Mouse (Mus musculus) small intestine, adult 2 months (tissue): ENCODE measurements around the gene Cgas.
A peak's percentile ranks its signal among the peaks of the same experiment; 100 is the strongest.

Experiments used
- CTCF ChIP-seq: fragments of 200-500 bp; IDR thresholded peaks from 2 replicates; pipeline ENCODE4 v1.5.1; 2012; ENCODE audit warnings: low read depth, mild to moderate bottlenecking, control low read depth, inconsistent platforms, low read length, moderate library complexity, mixed read lengths; ENCODE audit not compliant: insufficient replicate concordance, insufficient read length; ENCODE audit errors: extremely low read depth
- POLR2A ChIP-seq: fragments of 200-500 bp; IDR thresholded peaks from 2 replicates; pipeline ENCODE4 v1.6.1; 2012; ENCODE audit warnings: low read depth, mild to moderate bottlenecking, control low read depth, inconsistent platforms, low read length, moderate library complexity

DNA sequence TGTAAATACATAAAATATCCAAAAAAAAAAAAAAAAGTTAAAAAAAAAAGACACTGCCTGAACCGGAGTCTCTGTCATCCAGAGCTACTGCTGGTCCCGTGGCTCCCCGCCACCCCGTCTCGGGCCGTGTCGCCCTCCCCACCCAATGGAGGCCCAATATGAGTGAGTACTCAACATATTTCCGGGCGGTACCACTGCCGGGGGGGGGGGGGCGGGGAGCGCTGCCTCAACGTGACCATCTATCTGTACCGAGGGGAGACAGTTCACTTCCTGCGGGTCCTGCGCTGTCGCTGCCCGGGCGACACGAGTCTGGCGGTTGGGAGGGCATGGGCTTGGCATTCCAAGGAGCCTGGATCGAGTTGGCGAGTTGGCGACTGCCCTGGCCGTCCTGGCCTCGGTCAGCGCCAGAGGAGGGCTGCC is 15.7 kb downstream of the Cgas start:
- TF ChIP-seq CTCF (no peak), POLR2A (0 out of 2 replicates have a peak, but pooled peaks have one; percentile 16)
